Mouse (Mus musculus): ENCODE data around the gene Tspan15. TPM values are rescaled to one million over a fixed set of nuclear protein-coding genes. Genes with fewer than 3 reads are reported as not detected.

The Tspan15 gene
- polyA plus RNA-seq, 1 experiment from 2014 or later, result 11.7 TPM

GRCm38 (mm10) chr10:62182471-62183014, 48.5 kb downstream of the Tspan15 start:
- 0 out of 2 replicates have a peak, but pooled peaks have one; percentile 13 for ATAC-seq (ENCODE audit: low FRiP score, low read depth)
- no peak overlapping the region for H3K27ac ChIP-seq (replicated peaks)
- no peaks in the 10 kb centered on the region for H3K4me1 ChIP-seq
- H3K4me3 ChIP-seq, result no peak overlapping the region
- peaks cover 52% of the 10 kb centered on the region for H3K27me3 ChIP-seq
- H3K9ac ChIP-seq (replicated peaks), result no peak overlapping the region
- H3K36me3 ChIP-seq, result no peaks in the 10 kb centered on the region
- WGBS, result 71% methylated on average over 6 of the region's 6 CpGs
- H3K9me3 ChIP-seq, result no peaks in the 10 kb centered on the region
- no peak overlapping the region for H3K4me2 ChIP-seq (replicated peaks)

GRCm38 (mm10) chr10:62181701-62182100, 49.4 kb downstream of the Tspan15 start:
- Histone ChIP-seq H3K4me1 (no peaks in the 10 kb centered on the region), H3K4me3 (no peak overlapping the region), H3K9me3 (no peaks in the 10 kb centered on the region), H3K4me2 (replicated peaks) (no peak overlapping the region), H3K36me3 (no peaks in the 10 kb centered on the region), H3K27ac (replicated peaks) (no peak overlapping the region), H3K9ac (replicated peaks) (no peak overlapping the region), H3K27me3 (peaks cover 59% of the 10 kb centered on the region)
- WGBS, result 35% methylated on average over 3 of the region's 3 CpGs
- peak; percentile 27; the same call in 1 of the 2 replicates for ATAC-seq (ENCODE audit: low FRiP score, low read depth)

- ATAC-seq (ENCODE audit: low FRiP score, low read depth), result no peak
- 0 out of 2 replicates have a peak, but pooled peaks cover 3% of the 10 kb centered on the region for H3K4me1 ChIP-seq
- no peak overlapping the region for H3K4me2 ChIP-seq (replicated peaks)
- no peaks in the 10 kb centered on the region for H3K9me3 ChIP-seq
- peaks cover 69% of the 10 kb centered on the region for H3K27me3 ChIP-seq
- no peak overlapping the region for H3K9ac ChIP-seq (replicated peaks)
- no peaks in the 10 kb centered on the region for H3K36me3 ChIP-seq
- WGBS, result 88% methylated on average over 3 of the region's 3 CpGs
- no peak overlapping the region for H3K27ac ChIP-seq (replicated peaks)
- H3K4me3 ChIP-seq, result no peak overlapping the region
These were observed 51.1 kb downstream of the Tspan15 start for GRCm38 (mm10) chr10:62179944-62180343.

- Histone ChIP-seq H3K9ac (replicated peaks) (peak overlapping the region; percentile 21; the same call in 1 of the 2 replicates), H3K27ac (replicated peaks) (peak overlapping the region; percentile 39; the same call in 1 of the 2 replicates), H3K4me1 (peaks cover 26% of the 10 kb centered on the region), H3K36me3 (no peaks in the 10 kb centered on the region), H3K9me3 (no peaks in the 10 kb centered on the region), H3K4me2 (replicated peaks) (peak overlapping the region; percentile 21; the same call in 1 of the 2 replicates), H3K4me3 (no peak overlapping the region), H3K27me3 (peaks cover 83% of the 10 kb centered on the region)
- WGBS, result 22% methylated on average over 15 of the region's 15 CpGs
- peak; percentile 81 for ATAC-seq (ENCODE audit: low FRiP score, low read depth)
These were observed 56.3 kb downstream of the Tspan15 start for GRCm38 (mm10) chr10:62174533-62175313.

- Histone ChIP-seq H3K27ac (replicated peaks) (peak overlapping the region; percentile 39; the same call in 1 of the 2 replicates), H3K9me3 (no peaks in the 10 kb centered on the region), H3K4me1 (peaks cover 26% of the 10 kb centered on the region), H3K4me3 (no peak overlapping the region), H3K27me3 (peaks cover 83% of the 10 kb centered on the region), H3K9ac (replicated peaks) (peak overlapping the region; percentile 21; the same call in 1 of the 2 replicates), H3K4me2 (replicated peaks) (peak overlapping the region; percentile 21; the same call in 1 of the 2 replicates), H3K36me3 (no peaks in the 10 kb centered on the region)
- 17% methylated on average over 9 of the region's 9 CpGs for WGBS
- peak; percentile 45; the same call in 1 of the 2 replicates for ATAC-seq (ENCODE audit: low FRiP score, low read depth)
These were observed 57.1 kb downstream of the Tspan15 start for GRCm38 (mm10) chr10:62173941-62174448.

- Histone ChIP-seq H3K9me3 (no peaks in the 10 kb centered on the region), H3K4me3 (no peak overlapping the region), H3K27ac (replicated peaks) (no peak overlapping the region), H3K4me2 (replicated peaks) (peak overlapping the region; percentile 21), H3K27me3 (peaks cover 81% of the 10 kb centered on the region), H3K4me1 (peaks cover 26% of the 10 kb centered on the region), H3K9ac (replicated peaks) (no peak overlapping the region; the same call in 1 of the 2 replicates), H3K36me3 (no peaks in the 10 kb centered on the region)
- ATAC-seq (ENCODE audit: low FRiP score, low read depth), result peak; percentile 81
- 1% methylated on average over 9 of the region's 9 CpGs for WGBS
These were observed 58.1 kb downstream of the Tspan15 start for GRCm38 (mm10) chr10:62172841-62173553.

- no peak overlapping the region for H3K9ac ChIP-seq (replicated peaks)
- 0 out of 2 replicates have a peak, but pooled peaks cover 3% of the 10 kb centered on the region for H3K4me1 ChIP-seq
- H3K27me3 ChIP-seq, result peaks cover 7% of the 10 kb centered on the region
- peaks cover 2% of the 10 kb centered on the region; the same call in 1 of the 2 replicates for H3K9me3 ChIP-seq
- H3K4me3 ChIP-seq, result no peak overlapping the region
- H3K4me2 ChIP-seq (replicated peaks), result no peak overlapping the region
- ATAC-seq (ENCODE audit: low FRiP score, low read depth), result no peak
- H3K27ac ChIP-seq (replicated peaks), result no peak overlapping the region
- no peaks in the 10 kb centered on the region for H3K36me3 ChIP-seq
- 64% methylated on average over 10 of the region's 10 CpGs for WGBS
These were observed 68.6 kb downstream of the Tspan15 start for GRCm38 (mm10) chr10:62162410-62162809.

- Histone ChIP-seq H3K4me2 (replicated peaks) (no peak overlapping the region), H3K27me3 (peaks cover 54% of the 10 kb centered on the region), H3K9ac (replicated peaks) (no peak overlapping the region), H3K27ac (replicated peaks) (no peak overlapping the region), H3K36me3 (no peaks in the 10 kb centered on the region), H3K4me1 (peaks cover 7% of the 10 kb centered on the region; the same call in 1 of the 2 replicates), H3K4me3 (no peak overlapping the region), H3K9me3 (no peaks in the 10 kb centered on the region)
- peak; percentile 4; the same call in 1 of the 2 replicates for ATAC-seq (ENCODE audit: low FRiP score, low read depth)
- 11% methylated on average over 7 of the region's 7 CpGs for WGBS
These were observed 81.1 kb downstream of the Tspan15 start for GRCm38 (mm10) chr10:62149929-62150328.

- peaks cover 59% of the 10 kb centered on the region for H3K27me3 ChIP-seq
- 51% methylated on average over 12 of the region's 12 CpGs for WGBS
These were observed 83.4 kb downstream of the Tspan15 start for GRCm38 (mm10) chr10:62147466-62148248.

GRCm38 (mm10) chr10:62145957-62146356, 85.1 kb downstream of the Tspan15 start:
- WGBS, result 54% methylated on average over 5 of the region's 5 CpGs
- no peak overlapping the region for H3K27ac ChIP-seq (replicated peaks)

More at GRCm38 (mm10) chr10:62147466-62148248, 83.4 kb downstream of the Tspan15 start:
- no peak for ATAC-seq (ENCODE audit: low FRiP score, low read depth)
- Histone ChIP-seq H3K9me3 (no peaks in the 10 kb centered on the region), H3K4me3 (no peak overlapping the region), H3K27ac (replicated peaks) (no peak overlapping the region), H3K9ac (replicated peaks) (no peak overlapping the region), H3K4me1 (peaks cover 7% of the 10 kb centered on the region; the same call in 1 of the 2 replicates), H3K36me3 (no peaks in the 10 kb centered on the region), H3K4me2 (replicated peaks) (no peak overlapping the region)

GRCm38 (mm10) chr10:62143820-62144219, 87.2 kb downstream of the Tspan15 start, which contains the start of gene Fam241b:
TSS of gene Fam241b (minus strand) at chr10:62143920.
- Histone ChIP-seq H3K9ac (replicated peaks) (no peak within 1 kb of the TSS), H3K4me2 (replicated peaks) (no peak within 1 kb of the TSS), H3K9me3 (no peaks in the 10 kb centered on the region), H3K4me3 (no peak within 1 kb of the TSS), H3K27ac (replicated peaks) (no peak within 1 kb of the TSS), H3K4me1 (no peaks in the 10 kb centered on the region), H3K36me3 (no peaks in the 10 kb centered on the region), H3K27me3 (peaks cover 36% of the 10 kb centered on the region)
- 71% methylated on average over 8 of the region's 8 CpGs for WGBS
- ATAC-seq (ENCODE audit: low FRiP score, low read depth), result no peak

More at GRCm38 (mm10) chr10:62145957-62146356, 85.1 kb downstream of the Tspan15 start:
- Histone ChIP-seq H3K4me1 (peaks cover 7% of the 10 kb centered on the region; the same call in 1 of the 2 replicates), H3K9me3 (no peaks in the 10 kb centered on the region), H3K9ac (replicated peaks) (no peak overlapping the region), H3K27me3 (peaks cover 48% of the 10 kb centered on the region), H3K36me3 (no peaks in the 10 kb centered on the region), H3K4me3 (no peak overlapping the region), H3K4me2 (replicated peaks) (no peak overlapping the region)
- ATAC-seq (ENCODE audit: low FRiP score, low read depth), result no peak

All from midbrain, embryonic 12.5 days (tissue).